Mouse (Mus musculus): ENCODE measurements at regions not wholly inside any gene's neighbourhood (a gene's known extent, or its start where the extent isn't known, plus 50 kb on each side); places are given as distances from the start of the nearest gene placed in this dataset.
A peak's percentile ranks its signal among the peaks of the same experiment; 100 is the strongest.
"Not testable (repeated sequence)": the region's sequence is repeated elsewhere in the genome, so short reads cannot be mapped to it uniquely, and the experiment has no call there.

DNA sequence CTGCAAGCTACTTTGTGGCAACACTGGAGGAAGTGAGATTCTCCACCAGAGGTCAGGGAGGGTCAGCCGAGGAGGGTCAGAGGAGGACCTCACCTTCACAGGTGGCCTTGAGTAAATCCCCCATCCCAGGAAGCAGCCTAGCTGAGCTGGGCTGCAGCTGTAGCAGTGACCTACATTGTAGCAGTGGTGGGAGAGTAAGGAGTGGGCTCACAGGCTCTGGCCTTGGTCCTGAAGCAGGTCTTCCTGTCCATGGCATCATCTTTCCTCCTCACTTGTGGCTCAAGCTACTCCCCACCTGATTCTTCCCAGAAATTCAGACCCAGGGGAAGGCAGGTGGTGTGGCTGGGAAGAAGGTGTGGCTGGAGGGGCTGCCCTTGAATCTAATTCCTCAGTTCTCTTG, 84.3 kb downstream of the 1810013L24Rik start:
- DNase-seq (ENCODE audit: low spot score in 2 of 2), result not testable (repeated sequence)

- no peak for DNase-seq (ENCODE audit: low spot score in 2 of 2)
These were observed 86.2 kb downstream of the 1810013L24Rik start for GRCm38 (mm10) chr16:8916091-8916490.

DNA sequence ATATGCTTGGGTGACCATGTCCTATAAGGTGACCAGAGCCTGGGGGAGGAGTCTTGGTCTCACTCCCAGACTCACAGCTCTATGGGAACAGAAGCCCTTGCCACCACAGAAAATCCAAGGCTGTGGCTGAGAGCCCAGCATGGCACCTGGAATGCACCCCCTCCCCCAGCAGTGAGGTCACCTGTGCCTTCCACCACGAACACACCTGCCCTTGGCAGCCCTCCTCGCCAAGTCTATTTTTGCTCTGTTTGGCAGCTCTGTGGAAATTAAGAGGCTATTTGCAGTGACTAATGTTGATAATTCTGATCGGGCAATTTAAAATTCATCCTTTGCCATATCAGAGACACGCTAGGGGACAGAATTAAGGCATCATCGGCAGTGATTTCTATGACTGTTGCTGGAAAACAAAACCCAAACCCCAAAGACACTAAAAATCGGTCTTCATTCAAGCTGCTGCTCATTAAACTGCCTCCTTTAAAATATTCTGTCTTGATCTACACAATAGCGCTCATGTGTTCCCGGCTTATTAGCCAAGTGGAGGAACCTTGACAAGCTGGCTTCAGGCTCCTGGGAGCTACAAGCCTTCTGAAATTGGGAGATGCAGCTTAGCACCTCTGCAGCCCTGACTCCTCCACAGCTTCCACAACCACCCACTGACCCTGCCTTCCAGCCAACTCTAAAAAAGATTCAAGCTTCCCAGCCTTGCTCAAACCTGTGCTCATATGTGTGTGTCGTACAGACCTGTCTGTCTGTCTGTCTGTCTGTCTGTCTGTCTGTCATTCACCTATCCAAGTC, 89.0 kb downstream of the 1810013L24Rik start:
- DNase-seq (ENCODE audit: low spot score in 2 of 2), result no peak

DNA sequence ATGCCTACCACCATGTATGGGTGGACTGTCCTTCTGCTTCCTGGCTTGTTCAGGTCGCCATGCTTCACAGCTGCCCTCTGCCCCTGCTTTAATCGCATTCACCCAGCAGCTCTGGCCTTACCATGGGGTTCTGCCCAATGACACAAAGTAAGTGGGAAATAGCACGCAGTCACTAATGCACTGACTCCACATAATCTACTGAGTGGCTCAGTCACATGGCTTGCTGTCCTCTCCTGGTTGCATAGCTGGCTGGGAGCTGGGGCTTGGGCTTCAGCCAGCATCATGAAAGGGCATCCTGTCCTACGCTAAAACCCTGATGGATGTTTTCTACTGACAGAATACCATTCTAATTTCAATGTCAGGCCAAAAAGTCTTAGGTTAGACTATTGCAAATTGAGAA, 94.8 kb downstream of the 1810013L24Rik start:
- no peak for DNase-seq (ENCODE audit: low spot score in 2 of 2)

- DNase-seq (ENCODE audit: low spot score in 2 of 2), result no peak
These were observed 102.1 kb downstream of the 1810013L24Rik start for GRCm38 (mm10) chr16:8931961-8932360.

DNA sequence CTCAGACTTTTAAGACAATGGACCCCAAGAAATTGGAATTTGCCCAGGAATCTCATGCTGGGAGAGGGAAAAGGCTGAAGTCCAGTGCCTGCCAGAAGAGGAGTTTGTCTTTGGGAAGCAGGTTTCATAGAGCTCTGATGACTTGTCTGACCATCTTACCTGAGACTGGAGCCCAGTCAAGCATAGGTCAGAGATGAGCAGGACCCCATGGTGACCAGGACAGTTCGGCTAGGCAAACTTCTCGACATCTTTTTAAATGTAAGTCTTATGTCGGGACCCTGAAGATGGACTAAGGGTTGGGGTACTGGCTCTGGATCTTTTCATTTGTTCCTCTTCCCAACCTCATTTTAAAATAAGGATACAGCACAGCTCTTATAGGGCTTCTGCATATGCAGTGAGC, 103.2 kb downstream of the 1810013L24Rik start:
- no peak for DNase-seq (ENCODE audit: low spot score in 2 of 2)

DNA sequence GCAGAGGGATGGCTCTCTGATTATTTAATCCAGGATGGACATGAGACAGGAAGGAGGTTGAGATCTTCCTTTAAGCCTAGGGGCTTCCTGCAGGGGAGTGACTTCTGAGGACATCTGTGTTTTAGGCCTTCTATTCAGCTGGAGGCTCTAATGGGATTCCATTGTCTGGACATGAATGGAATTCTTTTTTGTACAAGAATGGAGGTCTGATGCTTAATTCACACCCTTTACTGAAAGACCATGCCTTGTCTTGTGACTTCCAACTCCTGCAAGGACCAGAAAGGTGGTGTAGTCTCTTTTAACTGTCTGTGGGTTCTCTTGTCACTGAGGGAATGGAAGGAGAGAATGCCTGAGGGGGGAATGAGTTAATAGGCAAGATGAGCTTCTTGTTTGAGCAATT, 106.5 kb downstream of the 1810013L24Rik start:
- DNase-seq (ENCODE audit: low spot score in 2 of 2), result no peak

DNA sequence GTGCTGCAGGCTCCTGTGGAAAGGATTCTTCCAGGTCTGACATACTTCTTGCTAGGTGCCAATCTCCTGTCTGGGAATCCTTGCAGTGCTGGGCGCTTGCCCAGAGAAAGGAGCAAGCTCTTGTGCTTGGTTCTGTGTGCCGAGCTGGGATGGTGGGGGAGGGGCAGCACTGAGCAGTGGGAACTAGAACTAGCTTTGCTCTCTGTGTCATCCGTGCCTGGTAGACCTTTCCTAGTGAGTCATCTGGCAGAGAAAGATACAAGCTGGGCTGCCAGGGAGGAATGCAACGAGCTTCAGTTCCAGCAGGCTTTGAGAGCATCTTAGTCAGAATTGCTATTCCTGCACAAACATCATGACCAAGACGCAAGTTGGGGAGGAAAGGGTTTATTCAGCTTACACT, 108.6 kb downstream of the 1810013L24Rik start:
- no peak for DNase-seq (ENCODE audit: low spot score in 2 of 2)

GRCm38 (mm10) chr16:8939136-8939535, 109.2 kb downstream of the 1810013L24Rik start:
- no peak for DNase-seq (ENCODE audit: low spot score in 2 of 2)

GRCm38 (mm10) chr16:8944412-8945102, 114.7 kb downstream of the 1810013L24Rik start:
- DNase-seq (ENCODE audit: low spot score in 2 of 2), result no peak

GRCm38 (mm10) chr16:8947846-8948245, 117.9 kb downstream of the 1810013L24Rik start:
- DNase-seq (ENCODE audit: low spot score in 2 of 2), result no peak

DNA sequence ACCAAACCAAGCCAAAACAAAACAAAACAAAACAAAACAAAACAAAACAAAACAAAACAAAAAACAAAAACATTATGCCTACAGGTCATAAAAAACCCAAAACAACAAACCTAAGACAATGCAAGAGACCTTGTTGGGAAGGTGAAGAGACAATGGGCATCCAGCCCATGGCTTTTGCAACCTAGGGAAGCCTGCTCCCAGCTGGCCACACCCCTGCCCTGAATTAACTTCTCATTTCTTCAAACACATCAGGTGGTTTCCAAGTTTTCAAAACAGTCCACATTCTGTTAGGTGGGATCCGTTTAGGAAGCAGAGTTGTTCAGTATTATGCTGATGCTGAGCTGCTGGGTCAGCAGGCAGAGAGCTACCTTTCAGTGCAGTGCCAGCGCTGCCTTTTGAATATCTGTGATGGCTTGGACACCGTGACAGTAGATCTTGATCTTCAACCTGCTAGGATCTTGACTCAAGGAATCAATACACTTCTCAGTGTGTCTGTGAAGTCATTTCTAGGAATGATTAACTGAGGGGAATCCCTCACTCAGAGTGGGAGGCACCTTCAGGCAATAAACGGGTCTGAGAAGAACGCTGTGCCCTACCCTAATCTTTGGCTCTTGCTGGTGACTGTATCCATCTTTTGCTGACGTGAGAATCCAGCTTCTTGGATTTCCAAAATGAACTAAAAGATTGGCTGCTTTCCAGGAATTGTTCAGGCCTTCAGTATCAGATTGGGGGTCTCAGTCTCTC, 121.4 kb downstream of the 1810013L24Rik start:
- DNase-seq (ENCODE audit: low spot score in 2 of 2), result no peak

DNA sequence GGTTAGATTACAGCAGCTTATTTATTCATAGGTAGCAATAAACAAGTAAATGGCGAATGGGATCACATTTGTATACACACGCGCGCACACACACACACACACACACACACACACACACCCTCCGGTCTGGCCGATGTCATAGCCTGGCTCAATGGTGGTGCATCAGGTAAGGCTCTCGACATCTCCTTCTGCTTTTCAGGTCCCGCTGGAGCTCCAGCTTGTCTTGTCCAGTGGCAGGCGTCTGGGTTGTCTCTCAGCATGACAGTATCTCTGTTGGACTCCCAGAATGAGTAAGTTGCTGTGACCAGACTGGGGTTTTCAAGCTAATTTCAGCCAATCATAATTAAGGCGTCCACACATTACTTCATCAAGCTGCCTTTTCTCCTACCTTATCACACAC, 131.8 kb downstream of the 1810013L24Rik start:
- DNase-seq (ENCODE audit: low spot score in 2 of 2), result no peak

- DNase-seq (ENCODE audit: low spot score in 2 of 2), result no peak
These were observed 163.8 kb downstream of the 1810013L24Rik start for GRCm38 (mm10) chr16:8993521-8994250.

GRCm38 (mm10) chr16:8994521-8994920, 164.6 kb downstream of the 1810013L24Rik start:
- no peak for DNase-seq (ENCODE audit: low spot score in 2 of 2)

- no peak for DNase-seq (ENCODE audit: low spot score in 2 of 2)
These were observed 167.3 kb downstream of the 1810013L24Rik start for GRCm38 (mm10) chr16:8997250-8997649.

GRCm38 (mm10) chr16:9004012-9004411, 174.1 kb downstream of the 1810013L24Rik start:
- DNase-seq (ENCODE audit: low spot score in 2 of 2), result no peak

- DNase-seq (ENCODE audit: low spot score in 2 of 2), result no peak
These were observed 176.0 kb downstream of the 1810013L24Rik start for GRCm38 (mm10) chr16:9005933-9006332.

DNA sequence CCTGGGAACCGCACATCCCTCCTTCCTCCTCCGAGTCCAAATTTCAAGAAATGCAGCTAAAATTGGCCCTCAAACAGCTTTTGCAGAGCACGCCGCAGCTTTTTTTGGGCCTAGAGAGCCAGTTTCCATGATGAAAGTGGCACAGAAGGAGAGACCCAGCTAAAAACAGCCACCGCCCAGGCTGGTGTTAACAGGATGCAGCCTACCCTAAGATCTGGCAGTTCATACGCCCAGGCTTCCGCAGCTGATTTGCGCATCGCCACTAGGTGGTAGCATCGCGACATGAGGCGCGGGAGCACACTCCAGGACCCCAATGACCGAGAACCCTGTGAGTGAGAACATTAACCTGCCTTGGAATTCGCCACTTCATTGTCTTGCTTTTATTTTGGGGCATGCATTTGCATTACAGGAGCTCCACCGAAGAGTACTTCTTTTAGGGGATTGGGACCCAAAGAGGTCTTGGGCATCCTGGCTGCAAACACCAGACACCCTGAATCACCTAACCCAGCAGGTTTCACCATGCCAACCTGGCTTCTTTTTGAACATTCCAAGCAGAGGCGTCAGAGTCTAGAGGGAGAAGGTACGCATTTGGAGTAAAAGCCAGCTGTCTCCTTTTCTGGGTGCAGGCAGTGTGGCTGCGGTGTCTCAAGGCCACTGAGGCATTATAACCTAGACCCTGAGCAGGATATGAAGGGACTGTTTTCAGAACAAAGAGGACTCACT, 179.6 kb downstream of the 1810013L24Rik start:
- peak in 1 of 2 experiments; percentile 8 for DNase-seq (ENCODE audit: low spot score in 2 of 2)

DNA sequence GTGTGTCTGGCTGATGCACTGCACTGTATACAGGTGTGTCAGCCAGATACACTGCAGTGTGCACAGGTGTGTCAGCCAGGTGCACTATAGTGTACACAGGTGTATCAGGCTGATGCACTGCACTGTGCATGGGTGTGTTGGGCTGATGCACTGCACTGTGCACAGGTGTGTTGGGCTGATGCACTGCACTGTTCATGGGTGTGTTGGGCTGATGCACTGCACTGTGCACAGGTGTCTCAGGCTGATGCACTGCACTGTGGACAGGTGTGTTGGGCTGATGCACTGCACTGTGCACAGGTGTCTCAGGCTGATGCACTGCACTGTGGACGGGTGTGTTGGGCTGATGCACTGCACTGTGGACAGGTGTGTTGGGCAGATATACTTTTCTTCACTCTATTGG, 181.2 kb downstream of the 1810013L24Rik start:
- no peak for DNase-seq (ENCODE audit: low spot score in 2 of 2)

DNA sequence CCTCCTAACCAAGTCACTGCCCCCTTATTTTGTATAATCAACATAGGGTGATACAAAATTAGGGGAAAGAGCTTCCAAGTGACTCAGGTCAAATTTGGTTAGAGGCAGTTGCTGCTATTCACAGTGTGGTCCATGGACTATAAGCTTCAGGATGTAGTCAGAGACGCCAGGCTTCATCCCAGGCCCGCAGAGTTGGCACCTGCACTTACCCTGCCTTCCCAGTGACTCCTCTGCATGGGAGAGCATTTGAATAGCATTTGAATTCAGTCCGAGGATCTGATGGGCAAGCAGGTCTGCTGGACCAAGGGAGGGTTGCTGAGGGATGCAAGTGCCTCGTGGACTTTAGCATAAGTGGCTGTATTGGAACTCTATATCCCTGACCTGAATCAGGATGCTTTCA, 181.8 kb downstream of the 1810013L24Rik start:
- no peak for DNase-seq (ENCODE audit: low spot score in 2 of 2)
